Mouse (Mus musculus): ENCODE measurements around the gene Grap.

The Grap gene

GRCm38 (mm10) chr11:61658360-61658922, 5.4 kb downstream of the Grap start:
- no peak for DNase-seq

DNA sequence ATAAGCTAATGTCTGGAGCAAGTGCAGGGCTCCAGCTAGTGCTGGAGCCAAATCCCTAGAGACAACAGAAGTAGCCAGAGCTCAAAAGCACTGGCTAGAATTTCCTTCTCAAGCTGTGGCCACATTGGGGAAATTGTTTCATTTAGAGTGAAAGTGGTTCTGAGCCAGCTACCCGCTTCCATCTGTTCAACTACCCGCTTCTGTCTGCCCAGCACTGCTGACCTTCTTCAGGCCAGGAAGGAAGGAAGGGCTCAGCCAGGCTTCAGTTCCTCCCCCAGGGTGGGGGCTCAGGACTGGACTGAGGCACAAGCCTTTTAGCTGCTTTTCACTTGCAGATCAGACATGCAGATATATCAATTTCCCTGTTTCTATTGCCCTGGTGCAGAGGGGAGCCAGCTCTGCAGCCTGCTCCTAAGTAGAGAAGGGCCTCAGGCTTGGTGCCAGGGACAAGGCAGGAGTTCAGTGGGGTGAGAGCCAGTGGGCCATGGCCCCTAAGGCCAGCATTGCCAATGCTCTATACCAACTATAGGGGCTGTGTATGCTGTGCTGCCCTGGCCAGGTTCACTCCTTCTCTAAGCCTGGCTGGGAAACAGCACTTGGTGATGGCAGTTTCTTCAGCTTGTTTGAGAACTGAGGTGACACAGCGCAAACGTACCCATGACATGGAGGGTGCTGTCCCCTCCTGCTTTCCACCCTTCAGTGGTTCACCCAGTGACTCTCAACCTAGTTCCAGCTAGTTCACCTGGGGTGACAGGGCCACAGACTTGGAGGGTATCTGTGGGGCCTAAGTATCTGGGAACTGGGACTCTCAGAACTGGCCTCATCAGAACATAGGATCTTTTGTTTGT, 6.2 kb downstream of the Grap start:
- DNase-seq = peak; percentile 57 to 69

- DNase-seq = peak in 1 of 2 experiments; percentile 49
These were observed 6.9 kb downstream of the Grap start for GRCm38 (mm10) chr11:61660001-61660400.

- peak; percentile 50 to 57 for DNase-seq
These were observed 7.8 kb downstream of the Grap start for GRCm38 (mm10) chr11:61660806-61661392.

GRCm38 (mm10) chr11:61662189-61662588, 9.1 kb downstream of the Grap start:
- DNase-seq = no peak

DNA sequence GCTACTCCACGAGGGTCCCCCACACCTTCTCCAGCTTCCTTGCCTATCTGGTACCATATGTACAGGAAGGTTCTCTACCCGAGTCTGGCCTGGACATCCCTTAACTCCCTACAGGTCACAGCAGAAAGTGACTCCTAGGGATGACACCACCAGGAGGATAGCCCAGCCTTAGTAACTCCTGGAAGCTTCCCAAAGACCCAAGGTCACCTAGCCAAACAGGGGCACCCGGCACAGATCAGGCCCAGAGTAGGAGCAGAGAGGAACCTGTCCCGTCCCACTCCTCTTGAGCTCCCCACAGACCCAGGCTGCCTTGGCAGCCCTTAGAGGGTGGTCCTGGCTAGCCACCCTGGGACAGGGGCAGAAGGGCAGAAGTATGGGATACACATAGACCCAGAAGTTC, 12.3 kb downstream of the Grap start:
- no peak for DNase-seq

DNA sequence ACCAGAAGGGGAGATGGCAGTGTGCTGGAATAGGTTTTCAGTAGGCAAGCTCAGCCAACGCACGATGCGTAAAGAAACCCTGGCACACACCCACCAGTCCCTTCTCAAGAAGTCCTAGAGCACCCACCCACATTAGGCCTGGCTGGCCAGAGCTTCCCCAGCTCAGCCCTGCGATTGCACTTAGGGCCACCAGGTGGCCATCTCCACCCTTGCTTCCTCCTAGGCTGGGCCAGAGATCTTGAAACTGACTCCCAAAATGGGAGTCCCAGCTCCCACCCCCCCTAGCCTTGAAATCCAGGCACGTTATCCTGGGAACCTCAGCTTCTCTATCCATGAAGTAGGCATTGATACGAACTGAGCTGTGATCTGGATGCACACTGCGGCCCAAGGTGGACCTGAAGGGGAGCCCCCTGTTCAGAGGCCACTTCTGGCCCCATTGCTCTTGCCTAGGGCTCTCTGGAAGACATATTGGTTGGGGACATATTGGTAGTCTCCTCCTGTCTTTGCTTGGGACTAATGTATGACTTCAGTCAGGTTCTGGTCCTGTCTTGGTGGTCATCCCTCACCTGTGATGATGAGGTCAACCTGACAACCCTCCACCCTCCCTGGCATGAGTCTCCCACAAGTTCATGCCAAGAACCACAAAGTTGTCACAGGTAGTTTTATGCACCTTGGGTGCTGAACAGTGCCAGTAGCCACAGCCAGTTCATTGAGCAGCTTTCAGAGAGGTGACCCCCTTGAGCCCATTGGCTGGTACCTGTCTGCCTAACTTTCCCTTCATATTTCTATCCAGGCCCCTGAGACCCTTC, 13.1 kb downstream of the Grap start:
- DNase-seq = peak; percentile 88

DNA sequence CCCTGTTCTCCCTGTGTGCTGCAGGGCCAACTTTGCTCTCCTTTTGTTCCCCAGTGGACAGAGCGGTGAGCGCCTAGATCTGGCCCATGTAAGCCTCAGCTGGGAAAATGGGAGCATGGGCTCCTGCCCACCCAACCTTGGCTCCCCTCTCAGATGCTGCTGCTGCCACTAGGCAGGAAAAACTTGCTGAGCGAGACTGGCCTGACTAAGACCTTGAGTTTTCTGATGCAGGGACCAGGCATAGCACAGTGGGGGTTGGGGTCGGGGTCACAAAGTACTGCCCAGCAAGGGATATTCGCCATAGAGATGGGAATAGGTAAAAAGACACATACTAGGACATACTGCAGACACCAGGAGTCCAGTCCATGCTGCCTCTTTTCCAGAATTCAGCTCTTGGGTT, 14.2 kb downstream of the Grap start:
- no peak for DNase-seq

DNA sequence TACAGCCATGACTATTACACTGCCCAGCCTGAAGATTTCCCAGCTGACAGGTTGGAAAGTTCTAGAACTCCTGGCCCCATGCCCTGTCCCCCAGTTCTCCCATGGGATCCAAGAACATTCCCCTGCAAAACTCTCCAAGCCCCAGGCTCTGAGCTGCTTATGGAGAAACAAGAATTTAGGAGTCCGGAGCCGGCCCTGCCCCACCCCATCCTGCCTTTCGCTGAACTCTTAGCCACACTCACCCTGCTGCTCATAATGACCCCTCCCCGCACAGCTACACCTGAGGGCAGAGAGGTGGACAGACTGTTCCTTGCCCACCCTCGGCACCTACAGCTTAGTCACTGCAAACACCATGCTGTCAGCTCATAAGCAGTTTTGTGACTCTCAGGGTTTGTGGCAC, 14.7 kb downstream of the Grap start:
- DNase-seq = no peak

GRCm38 (mm10) chr11:61669492-61670490, 16.7 kb downstream of the Grap start:
- no peak for DNase-seq

- no peak for DNase-seq
These were observed 18.8 kb downstream of the Grap start for GRCm38 (mm10) chr11:61671781-61672383.

DNA sequence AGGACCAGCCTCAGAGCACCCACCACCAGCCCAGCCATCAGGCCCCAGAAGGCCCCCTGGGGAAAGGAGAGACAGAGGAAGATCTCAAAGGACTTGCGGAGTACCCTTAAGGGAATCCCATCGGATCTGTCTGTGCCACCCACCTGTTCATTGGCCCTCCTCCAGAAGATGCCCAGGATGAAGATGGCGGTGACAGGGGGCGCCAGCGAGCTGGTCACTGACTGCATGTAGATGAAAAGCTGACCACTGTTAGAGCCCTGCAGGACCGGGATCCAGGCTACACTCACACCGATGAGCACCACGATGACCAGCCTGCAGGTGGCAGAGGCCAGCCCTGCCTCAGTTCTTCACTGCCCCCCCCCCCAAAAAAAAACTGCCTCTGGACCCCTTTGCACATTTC, 20.6 kb downstream of the Grap start:
- DNase-seq = peak; percentile 77 to 87

GRCm38 (mm10) chr11:61674151-61674838, 21.2 kb downstream of the Grap start:
- DNase-seq = peak; percentile 45 to 47

GRCm38 (mm10) chr11:61674839-61675159, 21.7 kb downstream of the Grap start:
- peak; percentile 66 to 70 for DNase-seq

GRCm38 (mm10) chr11:61675332-61675731, 22.3 kb downstream of the Grap start:
- DNase-seq = no peak

DNA sequence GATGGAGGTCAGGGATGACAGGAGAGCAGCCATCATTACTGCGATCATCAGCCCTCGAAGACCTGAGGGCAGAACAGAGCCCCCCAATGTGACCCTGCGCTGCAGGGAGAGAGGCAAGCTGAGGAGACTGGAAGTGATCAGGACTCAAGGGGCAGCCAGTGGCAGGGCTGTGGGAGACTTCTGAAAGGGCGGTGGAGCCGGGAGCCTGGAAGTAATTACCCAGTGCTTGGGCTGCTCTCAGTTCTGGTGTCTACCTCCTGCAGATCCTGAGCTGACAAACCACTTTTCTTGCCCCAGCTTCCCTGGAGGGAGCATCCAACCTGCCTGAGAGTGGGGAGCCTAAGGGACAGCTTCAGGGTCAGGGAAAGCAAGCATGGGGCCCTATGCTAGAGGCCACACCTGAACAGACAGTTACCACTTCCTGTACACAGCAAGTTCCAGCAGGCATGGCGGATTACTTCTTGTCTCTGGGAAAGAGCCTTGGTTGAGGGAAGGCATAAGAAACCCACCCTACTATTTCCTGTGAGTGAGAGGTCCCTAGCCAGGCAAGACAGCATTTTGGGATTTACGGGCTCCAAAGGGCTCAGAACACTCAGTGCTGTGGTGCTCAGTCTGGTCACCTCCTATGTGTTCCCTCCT, 23.3 kb downstream of the Grap start:
- no peak for DNase-seq

- no peak for DNase-seq
These were observed 24.6 kb downstream of the Grap start for GRCm38 (mm10) chr11:61677709-61678108.

DNA sequence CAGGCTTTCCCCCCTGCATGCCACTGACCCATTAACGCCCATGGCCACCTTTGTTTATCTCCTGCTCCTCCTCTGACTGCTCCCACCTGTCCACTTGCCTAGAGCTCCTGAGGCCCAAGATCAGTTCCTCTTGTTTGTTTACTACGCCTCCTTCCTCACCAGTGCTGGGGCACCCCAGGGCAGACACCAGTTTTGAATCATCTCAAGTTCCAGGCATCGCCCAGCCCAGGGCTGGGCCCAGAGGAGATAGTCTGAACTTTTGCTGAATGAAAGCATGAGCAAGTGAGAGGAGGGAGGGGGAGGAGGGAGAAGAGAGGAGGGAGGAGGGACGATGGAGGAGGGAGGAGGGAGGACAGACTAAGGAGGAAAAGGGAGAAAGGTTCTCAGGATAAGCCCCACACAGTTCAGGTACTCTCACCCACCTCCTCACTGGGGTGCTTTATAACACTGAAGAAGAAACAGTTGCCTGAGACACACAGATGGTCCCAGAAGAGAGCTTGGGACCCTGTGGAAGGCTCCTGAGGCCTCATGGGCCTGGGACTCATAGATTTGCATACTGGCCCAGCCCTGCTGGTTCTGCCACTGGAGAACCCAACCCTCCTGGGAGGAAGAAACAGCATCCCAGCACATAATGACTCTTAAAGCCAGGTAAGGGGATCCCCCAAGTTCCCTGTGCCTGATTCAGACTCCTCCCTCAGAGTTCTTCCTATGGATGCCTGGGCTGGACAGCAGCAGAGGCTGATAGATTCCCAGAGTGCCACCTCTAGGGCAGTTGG, 26.2 kb downstream of the Grap start:
- no peak for DNase-seq

DNA sequence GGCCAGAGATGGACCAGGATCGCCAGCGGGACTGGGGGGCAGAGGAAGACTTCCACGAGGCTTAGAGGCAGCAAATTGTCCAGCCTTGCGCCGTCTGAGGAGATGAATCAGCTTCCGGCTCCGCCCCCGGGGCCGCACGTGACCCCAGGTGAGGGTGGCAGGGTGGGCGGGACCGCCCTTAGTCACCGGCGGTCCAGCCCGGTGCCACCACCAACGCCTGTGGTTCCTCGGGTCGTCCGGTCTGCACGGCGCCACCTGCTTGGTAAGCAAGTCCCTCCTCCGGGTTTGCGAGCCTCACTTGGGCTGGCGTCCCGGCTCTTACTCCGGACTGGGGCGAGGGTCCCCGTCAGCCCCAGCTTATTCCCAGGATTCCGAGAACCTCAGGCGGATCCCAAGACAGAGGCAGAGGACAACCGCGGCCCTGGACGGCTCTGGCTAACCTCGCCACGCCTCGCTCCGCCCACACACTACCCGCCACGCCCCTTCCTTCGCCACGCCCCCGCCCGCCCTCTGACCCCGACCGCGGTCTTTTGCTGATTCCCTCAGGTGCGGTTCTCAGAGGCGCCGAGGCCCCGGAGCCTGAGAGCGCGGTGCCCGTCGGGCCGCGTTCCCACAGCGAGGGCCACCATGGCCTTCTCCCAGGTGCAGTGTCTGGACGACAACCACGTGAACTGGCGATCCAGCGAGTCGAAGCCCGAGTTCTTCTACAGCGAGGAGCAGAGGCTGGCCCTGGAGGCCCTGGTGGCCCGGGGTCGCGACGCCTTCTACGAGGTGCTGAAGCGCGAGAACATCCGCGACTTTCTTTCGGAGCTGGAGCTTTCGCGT, 31.1 kb downstream of the Grap start, which contains the start of gene Fam83g:
Gene Fam83g, plus strand, starts transcription at position 185 of the 825 bp plus-strand sequence.
- no peak for DNase-seq

All from cerebellum, postnatal 10 days (tissue).